ENCODE assay signal across 24 mouse cellular contexts in genomic region chr12:98471232-98471631, GRCm38 (mm10).
"Had no signal": no experiment of that assay in that cellular context is flagged by ENCODE, and none has a peak within 500 bp of the region (broad histone marks: within the 10 kb centered on the region; RNA-seq: fewer than 3 reads in every experiment).

No protein-coding gene starts in this region.

- H3K36me3 ChIP-seq: heart, embryonic 10.5 days; heart, embryonic 12.5 days; hindbrain, embryonic 12.5 days; intestine, embryonic 15.5 days; limb, embryonic 10.5 days; limb, embryonic 12.5 days; liver, embryonic 13.5 days; liver, embryonic 15.5 days had no signal

- H3K4me3 ChIP-seq: gastrocnemius, adult 2 months; heart, adult 2 months; heart, embryonic 10.5 days; heart, embryonic 12.5 days; hindbrain, embryonic 10.5 days; hindbrain, embryonic 12.5 days; intestine, embryonic 15.5 days; layer of hippocampus, adult 2 months; left cerebral cortex, adult 2 months; limb, embryonic 10.5 days; limb, embryonic 12.5 days; liver, embryonic 13.5 days; liver, embryonic 15.5 days had no signal

- DNase-seq: gastrocnemius, adult 2 months; gastrocnemius, postnatal 10 days; gastrocnemius, postnatal 25 days; heart, adult 2 months; heart, postnatal 10 days; heart, postnatal 4 days; kidney, adult 18-20 months; kidney, adult 8-10 months; kidney, postnatal 10 days; kidney, postnatal 25 days; kidney, postnatal 4 days; liver; liver, embryonic 13.5 days had no signal

- H3K27me3 ChIP-seq: heart, embryonic 12.5 days; hindbrain, embryonic 12.5 days; intestine, embryonic 15.5 days; limb, embryonic 12.5 days; liver, embryonic 13.5 days; liver, embryonic 15.5 days had no signal

- H3K27ac ChIP-seq: gastrocnemius, adult 2 months; heart, adult 2 months; heart, embryonic 10.5 days; hindbrain, embryonic 10.5 days; hindbrain, embryonic 12.5 days; hindbrain, embryonic 14.5 days; intestine, embryonic 15.5 days; layer of hippocampus, adult 2 months; left cerebral cortex, adult 2 months; limb, embryonic 10.5 days; limb, embryonic 12.5 days; liver, embryonic 13.5 days; liver, embryonic 15.5 days had no signal

- H3K4me1 ChIP-seq: heart, embryonic 10.5 days; heart, embryonic 12.5 days; hindbrain, embryonic 10.5 days; hindbrain, embryonic 12.5 days; intestine, embryonic 15.5 days; limb, embryonic 10.5 days; limb, embryonic 12.5 days; liver, embryonic 13.5 days; liver, embryonic 15.5 days had no signal
